Mouse (Mus musculus) hindbrain, embryonic 14.5 days (tissue): ENCODE data around the gene Rcan2. TPM values are rescaled to one million over a fixed set of nuclear protein-coding genes. Genes with fewer than 3 reads are reported as not detected.

Experiments used
- ATAC-seq: fragments of 200-750 bp; cut with Nextera tagmentation; 2 replicates; pipeline ENCODE4 v1.8.0; 2017; ENCODE audit warnings: moderate number of reproducible peaks, mild to moderate bottlenecking, moderate TSS enrichment, moderate library complexity; ENCODE audit not compliant: low FRiP score
- DNase-seq: peaks from one replicate; pipeline ENCODE4 v3.0.0-alpha.2; 2015; ENCODE audit warnings: low spot score
- H3K27ac ChIP-seq: fragments of 300-500 bp; sonication (generic); 2 replicates; pipeline ENCODE4 v1.5.1; 2014; ENCODE audit warnings: mild to moderate bottlenecking, moderate library complexity
- H3K27me3 ChIP-seq: fragments of 300-500 bp; sonication (generic); 2 replicates; pipeline ENCODE4 v1.6.1; 2014; ENCODE audit warnings: mild to moderate bottlenecking, low read length, mixed read lengths; ENCODE audit not compliant: control insufficient read depth, insufficient read depth
- H3K36me3 ChIP-seq: fragments of 300-500 bp; sonication (generic); replicated peaks from 2 replicates; pipeline ENCODE4 v1.6.1; 2014; ENCODE audit not compliant: control insufficient read depth, insufficient read depth
- H3K4me1 ChIP-seq: fragments of 300-500 bp; sonication (generic); replicated peaks from 2 replicates; pipeline ENCODE4 v1.6.1; 2014; ENCODE audit warnings: antibody characterized with exemption, low read length, mixed read lengths; ENCODE audit not compliant: control insufficient read depth, insufficient read depth
- H3K4me2 ChIP-seq: fragments of 300-500 bp; sonication (generic); replicated peaks from 2 replicates; pipeline ENCODE4 v1.6.1; 2014; ENCODE audit warnings: mild to moderate bottlenecking, moderate library complexity
- H3K4me3 ChIP-seq: fragments of 300-500 bp; sonication (generic); replicated peaks from 2 replicates; pipeline ENCODE4 v1.5.1; 2014; ENCODE audit warnings: mild to moderate bottlenecking, low read length
- H3K9ac ChIP-seq: fragments of 300-500 bp; sonication (generic); 2 replicates; pipeline ENCODE4 v1.6.1; 2014
- H3K9me3 ChIP-seq: fragments of 300-500 bp; sonication (generic); 2 replicates; pipeline ENCODE4 v1.6.1; 2016; ENCODE audit warnings: low read length; ENCODE audit not compliant: control insufficient read depth
- WGBS: fragments of 180-500 bp; shearing (Covaris S2); extraction: QIAGEN DNeasy Blood & Tissue Kit; methylation state at CpG from one replicate; pipeline ENCODE4 v1.1.7; 2014; 5-methylcytosine and 5-hydroxymethylcytosine counted together
- polyA plus RNA-seq: library from polyadenylated mRNA; unstranded; fragments of >200 nt; fragmentation: Nextera tagmentation; extraction: Ambion mirVana; gene quantifications from 2 replicates; pipeline ENCODE4 v1.2.1, GENCODE M21; 2014

The Rcan2 gene
- polyA plus RNA-seq, 1 experiment from 2014 or later: 124 TPM

DNA sequence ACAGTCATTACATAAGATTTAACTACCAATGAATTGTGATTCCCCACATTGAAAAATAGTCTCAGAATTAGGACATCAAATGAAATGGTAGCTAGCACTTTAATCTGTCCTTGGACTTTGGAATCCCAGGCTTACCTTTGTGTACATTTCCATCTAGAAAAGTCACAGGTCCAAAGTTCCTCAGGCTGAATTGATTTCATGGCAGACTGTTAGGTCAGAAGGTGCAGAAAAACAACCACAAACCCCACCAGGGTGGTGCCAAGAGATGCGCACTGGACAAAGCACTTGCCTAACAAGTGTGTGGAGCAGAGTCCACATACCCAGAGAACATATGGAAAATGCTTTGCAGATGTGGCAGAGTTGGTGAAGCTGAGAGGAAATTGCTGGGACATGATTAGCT, 256.0 kb downstream of the Rcan2 start:
- Histone ChIP-seq H3K4me2 (no peak overlapping the region), H3K4me1 (no peaks in the 10 kb centered on the region), H3K9ac (no peak overlapping the region)

DNA sequence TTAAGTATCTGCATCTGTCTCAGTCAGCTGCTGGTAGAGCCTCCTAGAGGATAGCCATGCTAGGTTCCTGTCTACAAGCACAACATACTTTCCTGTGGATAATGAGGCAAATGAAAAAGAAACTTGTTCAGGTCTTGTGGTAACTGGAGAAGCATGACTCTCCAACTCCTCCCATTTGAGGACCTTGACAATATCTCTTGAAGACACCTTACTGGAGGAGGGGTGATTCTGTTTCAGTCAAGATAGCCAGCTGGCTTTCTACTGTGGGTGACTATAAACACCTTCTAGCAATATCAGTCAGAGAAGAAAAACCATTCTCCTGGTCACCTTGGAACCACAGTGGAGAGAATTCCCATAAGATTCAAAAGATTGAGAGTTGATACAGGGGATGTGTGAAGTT, 257.0 kb downstream of the Rcan2 start:
- H3K27ac ChIP-seq: no peak overlapping the region
- H3K4me2 ChIP-seq: no peak overlapping the region
- H3K36me3 ChIP-seq: no peaks in the 10 kb centered on the region
- H3K9ac ChIP-seq: no peak overlapping the region
- DNase-seq (no peak), ATAC-seq (no peak)
- H3K4me3 ChIP-seq: no peak overlapping the region
- no peaks in the 10 kb centered on the region for H3K4me1 ChIP-seq
- H3K9me3 ChIP-seq: no peaks in the 10 kb centered on the region
- no peaks in the 10 kb centered on the region for H3K27me3 ChIP-seq

More for the DNA sequence above, 256.0 kb downstream of the Rcan2 start:
- DNase-seq (no peak), ATAC-seq (no peak)
- Histone ChIP-seq H3K4me3 (no peak overlapping the region), H3K36me3 (no peaks in the 10 kb centered on the region), H3K27me3 (no peaks in the 10 kb centered on the region), H3K9me3 (no peaks in the 10 kb centered on the region), H3K27ac (no peak overlapping the region)
- 87% methylated on average over 1 of the region's 1 CpGs for WGBS

DNA sequence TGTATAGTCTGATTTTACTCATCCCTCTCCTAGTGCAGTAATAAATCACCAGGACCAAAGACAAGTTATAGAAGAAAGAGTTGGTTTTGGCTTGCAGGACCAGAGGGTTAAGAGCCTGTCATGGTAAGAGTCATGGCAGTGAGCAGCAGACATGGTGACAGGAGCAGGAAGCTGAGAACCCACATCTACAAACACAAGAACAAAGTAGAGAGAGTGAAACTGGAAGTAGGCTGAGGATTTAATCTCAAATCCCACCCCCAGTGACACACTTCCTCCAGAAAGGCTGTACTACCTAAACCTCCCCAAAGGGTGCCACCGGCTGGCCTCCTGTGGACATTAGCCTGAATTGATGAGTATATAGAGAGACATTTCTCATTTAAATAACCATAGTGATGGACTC, 259.6 kb downstream of the Rcan2 start:
- DNase-seq (no peak), ATAC-seq (no peak)
- H3K9ac ChIP-seq: no peak overlapping the region
- no peaks in the 10 kb centered on the region for H3K27me3 ChIP-seq
- no peaks in the 10 kb centered on the region for H3K4me1 ChIP-seq
- no peak overlapping the region for H3K27ac ChIP-seq
- H3K9me3 ChIP-seq: no peaks in the 10 kb centered on the region
- H3K4me2 ChIP-seq: no peak overlapping the region
- no peaks in the 10 kb centered on the region for H3K36me3 ChIP-seq
- 90% methylated on average over 1 of the region's 1 CpGs for WGBS
- no peak overlapping the region for H3K4me3 ChIP-seq

DNA sequence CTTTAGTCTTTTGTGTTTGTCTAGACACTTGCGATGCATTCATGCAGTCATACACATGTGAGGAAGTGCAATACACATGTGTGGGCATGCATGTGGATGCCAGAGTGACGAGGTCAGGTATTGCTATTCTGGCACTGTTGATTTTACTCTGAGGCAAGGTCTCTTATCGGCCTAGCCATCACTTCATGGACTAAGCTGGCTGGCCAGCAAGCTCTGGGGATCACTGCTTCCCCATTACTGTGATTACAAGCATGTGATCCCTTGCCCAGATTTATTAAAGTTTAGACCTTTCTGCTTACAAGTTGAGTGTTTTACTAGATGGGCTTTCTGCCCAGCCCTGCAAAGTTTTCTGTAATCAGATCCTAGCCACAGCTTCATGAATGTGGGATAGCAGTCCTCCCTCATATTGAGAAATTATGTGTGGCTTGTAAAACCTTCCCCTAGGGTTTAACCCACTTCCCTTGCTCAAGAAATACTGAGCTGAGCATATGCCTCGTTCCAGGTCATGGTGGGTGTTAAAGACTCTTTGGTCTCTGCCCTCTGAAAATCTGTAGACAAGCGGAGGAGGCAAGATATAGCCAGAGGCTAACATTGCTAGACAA, 260.2 kb downstream of the Rcan2 start:
- Histone ChIP-seq H3K9me3 (no peaks in the 10 kb centered on the region), H3K27me3 (no peaks in the 10 kb centered on the region), H3K36me3 (no peaks in the 10 kb centered on the region), H3K27ac (no peak overlapping the region), H3K4me2 (no peak overlapping the region), H3K4me3 (no peak overlapping the region), H3K9ac (no peak overlapping the region), H3K4me1 (no peaks in the 10 kb centered on the region)
- WGBS: 83% methylated on average over 5 of the region's 5 CpGs
- ATAC-seq: no peak
- DNase-seq: no peak

DNA sequence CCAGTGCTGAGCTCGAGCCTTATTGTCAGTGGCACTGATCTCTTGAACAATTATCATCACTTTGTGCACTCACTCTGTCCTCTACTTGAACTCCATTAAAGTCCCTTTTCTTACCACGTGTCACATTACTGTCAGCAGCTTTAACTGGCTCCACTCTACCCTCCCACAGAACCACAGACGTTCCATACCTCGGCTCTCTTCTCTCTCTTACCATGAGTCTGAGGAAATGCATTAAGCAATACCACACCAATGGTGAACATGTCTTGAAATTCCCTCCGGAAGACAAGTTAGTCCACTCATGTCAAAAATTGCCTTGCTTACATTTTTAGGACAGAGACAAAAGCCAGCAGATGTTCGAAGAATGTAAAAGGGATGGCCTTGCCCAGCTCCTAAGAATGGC, 267.7 kb downstream of the Rcan2 start:
- 79% methylated on average over 6 of the region's 6 CpGs for WGBS
- DNase-seq: no peak
- no peaks in the 10 kb centered on the region for H3K27me3 ChIP-seq

DNA sequence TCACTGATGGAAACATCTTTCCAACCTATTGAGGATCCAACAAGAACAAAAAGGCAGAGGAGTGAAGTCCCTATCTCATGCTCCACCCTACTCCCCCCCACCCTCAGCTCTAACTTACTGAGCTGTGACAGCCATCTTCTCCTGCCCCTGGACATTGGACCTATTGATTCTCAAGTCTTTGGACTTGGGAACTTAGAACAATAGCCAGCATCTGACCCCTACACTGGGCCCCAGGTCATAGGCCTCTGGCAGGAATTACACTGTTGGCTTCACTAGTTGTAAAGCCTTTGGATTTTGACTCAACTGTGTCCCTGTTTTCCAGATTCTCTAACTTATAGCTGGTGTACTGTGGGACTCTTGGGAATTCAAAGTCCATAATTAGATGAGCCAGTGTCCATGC, 270.5 kb downstream of the Rcan2 start:
- Histone ChIP-seq H3K27me3 (no peaks in the 10 kb centered on the region), H3K9ac (no peak overlapping the region), H3K9me3 (no peaks in the 10 kb centered on the region), H3K27ac (no peak overlapping the region), H3K4me3 (no peak overlapping the region), H3K36me3 (no peaks in the 10 kb centered on the region), H3K4me2 (no peak overlapping the region), H3K4me1 (no peaks in the 10 kb centered on the region)
- no peak for DNase-seq
- ATAC-seq: no peak

More for the DNA sequence above, 267.7 kb downstream of the Rcan2 start:
- H3K9ac ChIP-seq: no peak overlapping the region
- H3K27ac ChIP-seq: no peak overlapping the region
- no peak overlapping the region for H3K4me2 ChIP-seq
- no peaks in the 10 kb centered on the region for H3K4me1 ChIP-seq
- no peaks in the 10 kb centered on the region for H3K9me3 ChIP-seq
- no peak for ATAC-seq
- H3K4me3 ChIP-seq: no peak overlapping the region
- no peaks in the 10 kb centered on the region for H3K36me3 ChIP-seq

DNA sequence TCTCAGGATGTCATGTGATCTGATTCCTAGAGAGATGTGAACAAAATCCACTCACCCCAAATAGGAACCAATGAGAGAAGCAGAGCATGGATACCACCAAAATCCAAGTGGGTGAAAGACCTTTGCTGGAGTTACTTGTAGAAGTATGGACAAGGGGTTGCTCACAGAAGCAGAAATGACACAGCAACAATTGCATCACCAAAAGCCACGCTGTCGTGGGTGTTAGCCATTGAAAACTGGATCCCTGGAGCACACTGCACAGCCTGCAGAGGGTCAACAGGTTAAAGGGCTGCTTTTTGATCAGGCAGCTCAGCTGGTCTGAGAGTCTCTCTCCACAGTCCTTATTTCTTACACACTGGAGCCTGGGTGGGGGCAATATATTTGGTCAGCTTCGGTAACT, 274.4 kb downstream of the Rcan2 start:
- no peak overlapping the region for H3K4me2 ChIP-seq
- H3K9ac ChIP-seq: no peak overlapping the region
- H3K27me3 ChIP-seq: no peaks in the 10 kb centered on the region
- DNase-seq (no peak), ATAC-seq (no peak)
- WGBS: 66% methylated on average over 3 of the region's 3 CpGs
- H3K4me3 ChIP-seq: no peak overlapping the region
- H3K36me3 ChIP-seq: no peaks in the 10 kb centered on the region; the same call in 1 of the 2 replicates
- H3K27ac ChIP-seq: no peak overlapping the region
- peaks cover 10% of the 10 kb centered on the region for H3K4me1 ChIP-seq
- H3K9me3 ChIP-seq: no peaks in the 10 kb centered on the region

DNA sequence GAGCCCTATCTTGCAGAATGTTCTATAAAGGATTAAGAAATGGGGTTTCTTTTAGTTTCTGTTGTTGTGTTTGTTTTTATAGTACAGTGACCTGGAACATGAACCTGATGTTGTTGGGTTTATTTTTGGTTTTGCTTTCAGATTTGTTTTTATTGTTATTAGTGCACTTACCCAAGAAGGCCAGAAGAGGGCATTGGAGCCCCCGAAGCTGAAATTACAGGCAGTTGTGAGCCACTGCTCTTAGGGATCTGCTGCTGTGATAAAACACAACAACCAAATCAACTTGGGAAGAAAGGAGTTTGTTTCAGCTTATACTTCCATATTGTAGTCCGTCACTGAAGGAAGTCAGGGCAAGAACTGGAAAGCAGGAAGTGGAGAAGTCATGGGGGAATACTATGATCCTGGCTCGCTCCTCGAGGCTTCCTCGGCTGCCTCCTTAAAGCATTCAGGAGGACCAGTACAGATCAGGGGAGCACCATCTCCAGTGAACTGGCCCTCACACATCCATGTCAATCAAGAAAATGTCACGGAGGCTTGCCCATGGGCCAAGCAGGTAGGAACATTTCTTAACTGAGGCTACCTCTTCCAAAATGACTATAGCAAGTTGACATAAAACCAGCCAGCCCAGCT, 275.0 kb downstream of the Rcan2 start:
- Histone ChIP-seq H3K27me3 (no peaks in the 10 kb centered on the region), H3K4me2 (no peak overlapping the region), H3K4me3 (no peak overlapping the region), H3K9ac (no peak overlapping the region), H3K27ac (no peak overlapping the region), H3K36me3 (peaks cover 6% of the 10 kb centered on the region), H3K9me3 (no peaks in the 10 kb centered on the region), H3K4me1 (peaks cover 11% of the 10 kb centered on the region)
- DNase-seq (peak; percentile 64), ATAC-seq (no peak)
- WGBS: 56% methylated on average over 6 of the region's 6 CpGs

DNA sequence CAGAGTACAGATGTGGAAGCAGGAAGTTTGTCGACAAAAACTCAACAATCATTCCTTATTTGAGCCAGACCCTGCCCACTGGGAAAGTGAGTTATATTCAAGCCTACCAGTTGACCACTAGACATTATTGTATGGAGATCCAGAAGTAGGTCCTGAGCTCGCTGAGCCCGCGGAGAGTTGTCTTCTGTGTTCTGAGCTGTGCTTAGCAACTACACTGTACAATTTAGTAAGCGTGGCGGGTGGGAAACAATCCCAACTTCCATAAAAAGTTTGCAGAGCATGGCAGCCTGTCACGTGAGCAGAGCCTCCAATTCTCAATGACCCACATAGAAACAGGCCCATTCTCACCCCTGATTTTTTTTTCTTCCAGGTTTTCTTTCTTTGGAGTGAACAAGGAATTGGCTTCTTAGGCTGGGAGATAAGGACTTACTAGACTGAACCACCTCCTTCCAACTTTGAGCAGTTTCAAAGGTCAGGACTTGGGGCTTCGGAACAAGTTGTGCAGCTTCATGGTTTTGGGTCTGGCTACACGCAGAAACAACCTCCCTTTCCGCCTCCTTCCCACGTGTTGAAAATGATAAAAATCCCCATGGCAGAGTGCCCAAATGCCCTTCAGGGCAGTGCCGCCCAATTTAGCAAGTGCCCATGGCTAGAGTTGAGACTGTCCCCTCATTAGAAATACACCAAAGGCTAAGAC, 276.1 kb downstream of the Rcan2 start:
- 84% methylated on average over 12 of the region's 12 CpGs for WGBS
- H3K27me3 ChIP-seq: no peaks in the 10 kb centered on the region
- no peaks in the 10 kb centered on the region for H3K9me3 ChIP-seq
- H3K4me1 ChIP-seq: peaks cover 22% of the 10 kb centered on the region
- DNase-seq (no peak), ATAC-seq (no peak)
- no peak overlapping the region for H3K27ac ChIP-seq
- no peak overlapping the region for H3K4me2 ChIP-seq
- no peak overlapping the region for H3K4me3 ChIP-seq
- H3K9ac ChIP-seq: no peak overlapping the region
- H3K36me3 ChIP-seq: peaks cover 17% of the 10 kb centered on the region
